Mouse (Mus musculus) ES-Bruce4 (cell line): ENCODE data around the gene Tox4. TPM values are rescaled to one million over a fixed set of nuclear protein-coding genes. Genes with fewer than 3 reads are reported as not detected.

Experiments used
- H3K27ac ChIP-seq: 2 replicates; pipeline ENCODE4 v1.5.1; 2012; ENCODE audit warnings: low read length, inconsistent platforms; ENCODE audit not compliant: insufficient read depth
- H3K27me3 ChIP-seq: 2 replicates; pipeline ENCODE4 v1.6.1; 2012; ENCODE audit warnings: mild to moderate bottlenecking, low read length, inconsistent platforms; ENCODE audit not compliant: control insufficient read depth, poor library complexity, insufficient read depth, severe bottlenecking
- H3K36me3 ChIP-seq: 2 replicates; pipeline ENCODE4 v1.6.1; 2012; ENCODE audit warnings: inconsistent platforms, mild to moderate bottlenecking, low read length, moderate library complexity; ENCODE audit not compliant: control insufficient read depth, poor library complexity, insufficient read depth, severe bottlenecking
- H3K4me1 ChIP-seq: one replicate; pipeline ENCODE4 v1.8.1; 2011; ENCODE audit warnings: low read length; ENCODE audit not compliant: control insufficient read depth, insufficient read depth
- H3K4me3 ChIP-seq: 2 replicates; pipeline ENCODE4 v1.5.1; 2011; ENCODE audit warnings: low read depth, mild to moderate bottlenecking, low read length
- H3K9ac ChIP-seq: 2 replicates; pipeline ENCODE4 v1.6.1; 2012; ENCODE audit warnings: low read depth, mild to moderate bottlenecking, inconsistent platforms; ENCODE audit not compliant: poor library complexity, severe bottlenecking
- H3K9me3 ChIP-seq: replicated peaks from 2 replicates; pipeline ENCODE4 v1.6.1; 2012; ENCODE audit warnings: mild to moderate bottlenecking, low read length, inconsistent platforms; ENCODE audit not compliant: control insufficient read depth, poor library complexity, insufficient read depth, severe bottlenecking
- CTCF ChIP-seq: IDR thresholded peaks from one replicate; pipeline ENCODE4 v1.8.1; 2011; ENCODE audit warnings: low read depth, low read length
- EP300 ChIP-seq: IDR thresholded peaks from 2 replicates; pipeline ENCODE4 v1.6.1; 2011; ENCODE audit warnings: low read depth, low read length; ENCODE audit not compliant: insufficient read depth
- POLR2A ChIP-seq: IDR thresholded peaks from one replicate; pipeline ENCODE4 v1.8.1; 2011; ENCODE audit warnings: low read length; ENCODE audit not compliant: insufficient read depth
- polyA plus RNA-seq: library from polyadenylated mRNA; stranded (reverse); fragments of >200 nt; gene quantifications from 2 replicates; pipeline ENCODE4 v1.2.4, GENCODE M21; 2011; ENCODE audit warnings: low read depth; ENCODE audit not compliant: missing spikeins, insufficient read depth, insufficient read length

Gene Tox4
- polyA plus RNA-seq, 1 experiment = 67.4 TPM

- Histone ChIP-seq H3K27me3 (no peaks in the 10 kb centered on the region), H3K36me3 (no peaks in the 10 kb centered on the region), H3K4me1 (peaks cover 2% of the 10 kb centered on the region), H3K9ac (no peak overlapping the region), H3K4me3 (no peak overlapping the region), H3K9me3 (no peaks in the 10 kb centered on the region), H3K27ac (no peak overlapping the region)
- TF ChIP-seq CTCF (no peak), POLR2A (no peak), EP300 (no peak)
Measured at GRCm38 (mm10) chr14:52246129-52246528, 32.8 kb upstream of the Tox4 start.

DNA sequence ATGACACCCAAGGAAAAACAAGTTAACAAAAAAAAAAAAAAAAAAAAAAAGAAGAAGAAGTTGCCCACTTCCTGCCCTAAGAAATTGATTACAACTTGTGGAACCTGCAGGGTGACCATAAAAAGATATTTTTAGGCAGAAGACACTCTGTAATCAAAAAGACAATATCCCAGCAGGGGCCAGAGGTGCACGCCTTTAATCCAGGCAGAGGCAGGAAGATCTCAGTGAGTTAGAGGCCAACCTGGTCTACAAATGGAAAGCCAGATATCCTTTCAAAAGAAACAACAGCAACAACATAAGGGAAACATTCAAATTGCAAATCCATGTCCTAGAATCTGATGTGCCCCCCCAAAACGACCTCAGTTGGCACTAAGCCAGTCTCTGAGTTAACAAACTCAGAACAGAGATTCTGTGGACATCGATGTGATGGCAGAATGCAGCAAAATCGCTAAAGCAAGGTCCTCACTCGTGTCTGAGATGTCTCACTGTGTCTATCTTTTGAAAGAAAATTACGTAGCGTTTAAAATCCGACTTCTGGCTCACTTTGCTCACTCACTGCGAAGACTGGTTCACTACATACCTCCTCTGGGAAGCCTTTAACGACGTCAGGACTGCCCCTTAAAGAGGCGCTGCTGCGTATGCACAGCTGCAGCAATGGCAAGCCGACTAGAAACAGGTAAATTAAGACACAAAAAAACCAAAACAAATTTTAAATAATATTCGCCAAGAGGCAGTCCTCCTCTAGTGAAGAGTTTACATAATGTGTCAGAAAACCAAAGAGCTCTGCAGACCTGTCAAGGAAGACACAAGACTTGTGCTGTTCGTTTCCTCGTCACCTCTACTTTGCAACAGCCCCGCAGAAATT is 22.4 kb upstream of the Tox4 start:
- Histone ChIP-seq H3K4me3 (peak overlapping the region; percentile 95), H3K27me3 (no peaks in the 10 kb centered on the region), H3K9me3 (no peaks in the 10 kb centered on the region), H3K4me1 (no peaks in the 10 kb centered on the region), H3K36me3 (no peaks in the 10 kb centered on the region; the same call in 1 of the 2 replicates), H3K27ac (peak overlapping the region; percentile 67), H3K9ac (peak overlapping the region; percentile 73)
- TF ChIP-seq EP300 = no peak
- TF ChIP-seq POLR2A = no peak
- TF ChIP-seq CTCF = no peak

DNA sequence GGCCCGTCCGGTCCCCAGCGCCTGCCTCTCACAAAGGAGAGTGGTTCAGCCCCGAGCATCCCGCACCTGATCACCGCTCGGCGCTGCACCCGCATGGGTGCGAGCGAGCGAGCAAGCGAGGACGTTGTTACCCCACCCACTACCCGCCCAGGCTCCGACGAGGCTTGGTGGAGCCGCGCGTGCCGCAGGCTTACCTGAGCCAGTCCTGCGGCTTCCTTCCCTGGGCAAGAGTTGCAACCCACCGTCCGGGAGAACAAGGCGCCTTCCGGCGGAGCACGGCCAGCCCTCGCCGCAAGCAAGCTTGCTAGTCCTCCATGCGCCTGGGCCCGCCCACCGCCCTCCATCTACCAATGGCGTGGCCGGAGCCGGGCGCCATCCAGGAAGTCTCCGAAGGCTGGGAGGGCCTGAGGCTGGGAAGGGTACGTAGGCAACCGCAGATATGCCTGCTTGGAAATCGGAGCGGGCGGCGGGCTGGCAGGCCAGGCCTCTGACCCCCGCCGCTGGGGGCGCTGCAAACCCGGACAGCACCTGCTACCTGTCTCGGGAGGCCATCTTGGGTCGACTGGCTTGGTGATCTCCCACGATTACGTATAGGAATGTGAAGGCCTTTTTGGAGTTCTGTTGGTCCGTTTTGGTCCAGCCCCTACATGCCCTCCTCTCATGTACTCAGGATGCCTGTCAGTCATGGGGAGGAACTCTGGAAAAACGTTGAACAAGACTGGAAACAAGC is 21.3 kb upstream of the Tox4 start, which contains the start of gene Chd8:
TSS of gene Chd8 (minus strand) at position 297 of the 730 bp plus-strand sequence.
- Histone ChIP-seq H3K27me3 (no peaks in the 10 kb centered on the region), H3K36me3 (no peaks in the 10 kb centered on the region), H3K9me3 (no peaks in the 10 kb centered on the region), H3K4me3 (peak within 1 kb of the TSS; percentile 95), H3K4me1 (no peaks in the 10 kb centered on the region), H3K27ac (peak within 1 kb of the TSS; percentile 95), H3K9ac (peak within 1 kb of the TSS; percentile 73)
- peak; percentile 69 for TF ChIP-seq CTCF
- TF ChIP-seq EP300 = 0 out of 2 replicates have a peak, but pooled peaks have one; percentile 30
- peak; percentile 62 for TF ChIP-seq POLR2A

DNA sequence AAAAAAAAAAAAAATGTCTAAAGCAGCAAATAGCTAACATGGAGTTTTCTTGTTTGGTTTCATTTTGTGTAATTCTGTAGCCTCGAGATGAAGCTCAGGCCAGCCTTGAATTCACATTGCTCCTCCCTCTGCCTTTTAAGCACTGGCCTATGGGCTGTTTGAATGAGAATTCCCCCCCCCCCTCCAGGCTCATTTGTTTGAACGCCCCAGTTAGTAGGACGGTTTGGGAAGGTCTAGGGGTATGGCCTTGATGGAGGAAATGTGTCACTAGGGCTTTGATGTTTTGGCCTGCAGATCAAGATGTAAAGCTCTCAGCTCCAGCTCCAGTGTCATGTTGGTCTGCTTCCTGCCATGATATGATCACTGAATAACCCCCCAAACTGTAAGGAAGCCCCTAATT is 6.2 kb upstream of the Tox4 start:
- Histone ChIP-seq H3K36me3 (no peaks in the 10 kb centered on the region; the same call in 1 of the 2 replicates), H3K9ac (no peak overlapping the region), H3K4me1 (no peaks in the 10 kb centered on the region), H3K9me3 (no peaks in the 10 kb centered on the region), H3K27me3 (no peaks in the 10 kb centered on the region), H3K27ac (no peak overlapping the region), H3K4me3 (no peak overlapping the region)
- TF ChIP-seq POLR2A (no peak), CTCF (no peak), EP300 (no peak)

GRCm38 (mm10) chr14:52277210-52277609 is 1.7 kb upstream of the Tox4 start:
- Histone ChIP-seq H3K27ac (no peak overlapping the region), H3K4me3 (no peak overlapping the region), H3K9ac (no peak overlapping the region), H3K9me3 (no peaks in the 10 kb centered on the region), H3K36me3 (no peaks in the 10 kb centered on the region), H3K27me3 (no peaks in the 10 kb centered on the region), H3K4me1 (no peaks in the 10 kb centered on the region)
- TF ChIP-seq POLR2A (no peak), CTCF (no peak), EP300 (no peak)
